Comparison of ENCODE assay signal across 24 mouse cellular contexts in the genomic region with DNA sequence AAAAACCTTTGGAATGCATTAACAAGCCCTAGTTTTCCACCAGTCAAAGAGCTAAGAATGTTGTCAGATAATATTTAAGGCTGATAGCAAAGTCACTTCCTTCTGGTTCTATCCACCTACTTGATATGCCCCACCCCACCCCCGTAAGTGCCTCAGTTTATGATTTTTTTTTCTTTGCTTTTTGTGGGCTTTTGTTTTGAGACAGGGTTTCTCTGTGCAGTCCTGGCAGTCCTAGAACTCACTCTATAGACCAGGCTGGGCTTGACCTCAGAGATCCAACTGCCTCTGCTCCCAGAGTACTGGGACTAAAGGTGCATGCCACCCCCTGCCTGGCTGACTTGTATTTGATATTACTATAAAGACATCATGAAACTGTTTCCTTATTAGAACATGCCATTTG. TPM values are rescaled to one million over a fixed set of nuclear protein-coding genes. Genes with fewer than 3 reads are reported as not detected.
"Had no signal": no experiment of that assay in that cellular context is flagged by ENCODE, and none has a peak within 500 bp of the region (broad histone marks: within the 10 kb centered on the region; RNA-seq: fewer than 3 reads in every experiment).

No protein-coding gene starts in this region.

- H3K27ac ChIP-seq: neural tube, embryonic 13.5 days; neural tube, embryonic 15.5 days; stomach, embryonic 15.5 days; stomach, postnatal 0 days had no signal

- H3K4me1 ChIP-seq: neural tube, embryonic 13.5 days; neural tube, embryonic 15.5 days; stomach, embryonic 15.5 days had no signal

- H3K9me3 ChIP-seq: neural tube, embryonic 13.5 days; neural tube, embryonic 15.5 days; stomach, embryonic 15.5 days had no signal

- H3K4me2 ChIP-seq: neural tube, embryonic 13.5 days; neural tube, embryonic 15.5 days; stomach, embryonic 15.5 days had no signal

- H3K9ac ChIP-seq: neural tube, embryonic 13.5 days; neural tube, embryonic 15.5 days; stomach, embryonic 15.5 days had no signal

- H3K36me3 ChIP-seq: neural tube, embryonic 13.5 days; neural tube, embryonic 15.5 days; stomach, embryonic 15.5 days had no signal

- H3K4me3 ChIP-seq: neural tube, embryonic 13.5 days; neural tube, embryonic 15.5 days; stomach, embryonic 15.5 days had no signal

- DNase-seq: retina, postnatal 1 day; right cerebral cortex, adult 18-20 months; right cerebral cortex, postnatal 14 days; right cerebral cortex, postnatal 25 days; right cerebral cortex, postnatal 4 days; spleen, adult 18-20 months; thymus, adult 18-20 months; thymus, adult 2 months; thymus, postnatal 14 days; thymus, postnatal 25 days; thymus, postnatal 36 days; thymus, postnatal 4 days had no signal

- H3K27me3 ChIP-seq: neural tube, embryonic 13.5 days; neural tube, embryonic 15.5 days; stomach, embryonic 15.5 days had no signal

RNA-seq across cellular contexts. Expression of a gene that starts 41.8 kb away (rescaled TPM):
- total RNA-seq: neutrophil, adult 5-6 weeks had no signal
- polyA plus RNA-seq: neural tube, embryonic 13.5 days; neural tube, embryonic 14.5 days; neural tube, embryonic 15.5 days; small intestine, adult 2 months; spleen, adult 2 months; stomach, embryonic 14.5 days; stomach, embryonic 15.5 days; stomach, embryonic 16.5 days; stomach, postnatal 0 days; thymus, postnatal 0 days; urinary bladder, adult 2 months had no signal
